Mouse (Mus musculus): ENCODE results near the gene Topaz1. TPM values are rescaled to one million over a fixed set of nuclear protein-coding genes. Genes with fewer than 3 reads are reported as not detected.
"Not testable (repeated sequence)": the region's sequence is repeated elsewhere in the genome, so short reads cannot be mapped to it uniquely, and the experiment has no call there.

The Topaz1 gene
- polyA plus RNA-seq, 1 experiment from 2014 or later = not detected

DNA sequence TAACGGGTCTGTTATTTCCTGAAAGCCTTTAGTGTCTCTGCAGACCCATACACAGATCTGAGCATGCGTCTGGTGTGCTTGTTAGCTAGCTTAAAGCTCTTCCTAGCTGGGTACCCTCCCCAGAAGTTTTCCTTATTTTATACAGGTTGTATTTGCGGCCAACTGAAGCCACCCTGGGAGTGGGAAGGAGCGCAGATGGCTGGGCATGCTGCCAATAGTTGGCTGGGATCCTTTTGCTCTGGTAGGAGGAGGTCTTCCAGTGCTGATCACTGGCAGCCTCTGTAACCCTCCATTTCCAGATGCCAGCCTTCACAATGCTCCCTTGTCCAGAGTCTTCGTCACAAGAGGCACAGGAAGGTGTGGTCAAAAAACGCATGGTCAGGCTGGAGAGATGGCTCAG, 89.6 kb downstream of the Topaz1 start:
- Histone ChIP-seq H3K27ac (ENCODE audit: low read length) (no peak overlapping the region), H3K4me3 (ENCODE audit: low read length) (no peak overlapping the region), H3K9me3 (ENCODE audit: low read length) (no peaks in the 10 kb centered on the region), H3K36me3 (ENCODE audit: insufficient read depth, low read length) (no peaks in the 10 kb centered on the region), H3K4me2 (replicated peaks; ENCODE audit: low read depth, low read length) (no peak overlapping the region), H3K27me3 (ENCODE audit: insufficient read depth, low read length) (no peaks in the 10 kb centered on the region), H3K9ac (replicated peaks; ENCODE audit: low read length) (no peak overlapping the region), H3K4me1 (ENCODE audit: insufficient read depth, low read length) (no peaks in the 10 kb centered on the region)
- WGBS = 57% methylated on average over 6 of the region's 6 CpGs
- ATAC-seq (ENCODE audit: low FRiP score, low TSS enrichment) = 0 out of 2 replicates have a peak, but pooled peaks have one; percentile 31

DNA sequence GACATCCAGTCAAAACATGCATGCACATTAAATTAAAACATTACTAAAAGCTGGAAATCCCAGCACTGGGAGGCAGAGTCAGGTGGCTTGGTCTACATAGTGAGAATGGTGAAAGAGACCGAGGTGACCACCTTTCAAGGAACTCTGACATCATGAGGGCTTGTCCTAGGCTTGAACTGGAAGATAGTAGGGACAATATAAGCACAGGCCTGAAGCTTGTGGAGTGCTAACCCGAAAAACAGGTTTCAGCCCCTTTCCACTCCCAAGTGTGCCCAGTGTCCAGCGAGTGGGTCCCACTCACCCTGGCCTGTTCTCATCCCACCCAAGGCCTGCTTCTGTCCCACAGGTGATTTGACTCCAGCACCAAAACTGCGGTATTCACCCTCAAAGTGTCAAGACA, 90.1 kb downstream of the Topaz1 start:
- H3K27ac ChIP-seq (ENCODE audit: low read length) = no peak overlapping the region
- H3K9me3 ChIP-seq (ENCODE audit: low read length) = no peaks in the 10 kb centered on the region
- H3K4me1 ChIP-seq (ENCODE audit: insufficient read depth, low read length) = no peaks in the 10 kb centered on the region
- no peak overlapping the region for H3K4me2 ChIP-seq (replicated peaks; ENCODE audit: low read depth, low read length)
- 85% methylated on average over 4 of the region's 4 CpGs for WGBS
- no peak overlapping the region for H3K4me3 ChIP-seq (ENCODE audit: low read length)
- ATAC-seq (ENCODE audit: low FRiP score, low TSS enrichment) = no peak
- no peak overlapping the region for H3K9ac ChIP-seq (replicated peaks; ENCODE audit: low read length)
- H3K36me3 ChIP-seq (ENCODE audit: insufficient read depth, low read length) = no peaks in the 10 kb centered on the region
- no peaks in the 10 kb centered on the region for H3K27me3 ChIP-seq (ENCODE audit: insufficient read depth, low read length)

DNA sequence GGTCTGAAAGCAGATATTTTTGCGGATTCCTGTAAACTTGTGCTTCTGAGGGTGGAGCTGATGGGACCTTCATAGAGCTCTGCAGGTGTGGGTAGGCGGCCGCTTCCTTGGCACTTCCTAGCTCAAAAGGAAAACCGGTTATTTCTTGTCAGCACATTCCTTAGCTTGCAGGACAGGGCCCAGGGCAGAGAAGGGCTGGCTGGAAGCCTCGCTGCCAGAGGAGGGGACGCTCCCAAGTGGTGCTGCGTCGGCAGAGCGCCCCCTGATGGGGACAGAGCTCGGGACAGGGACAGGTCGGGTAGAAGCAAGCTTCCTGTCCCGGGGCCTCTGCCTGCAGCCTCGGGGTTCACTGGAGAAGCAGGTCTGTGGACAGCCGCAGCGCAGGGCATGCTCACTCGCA, 90.5 kb downstream of the Topaz1 start:
- H3K27ac ChIP-seq (ENCODE audit: low read length) = no peak overlapping the region
- H3K9ac ChIP-seq (replicated peaks; ENCODE audit: low read length) = no peak overlapping the region
- 0 out of 2 replicates have a peak overlapping the region, but pooled peaks have one; percentile 14 for H3K4me2 ChIP-seq (replicated peaks; ENCODE audit: low read depth, low read length)
- H3K4me3 ChIP-seq (ENCODE audit: low read length) = no peak overlapping the region
- H3K4me1 ChIP-seq (ENCODE audit: insufficient read depth, low read length) = no peaks in the 10 kb centered on the region
- 26% methylated on average over 16 of the region's 16 CpGs for WGBS
- ATAC-seq (ENCODE audit: low FRiP score, low TSS enrichment) = peak; percentile 71
- no peaks in the 10 kb centered on the region for H3K9me3 ChIP-seq (ENCODE audit: low read length)
- H3K36me3 ChIP-seq (ENCODE audit: insufficient read depth, low read length) = no peaks in the 10 kb centered on the region
- H3K27me3 ChIP-seq (ENCODE audit: insufficient read depth, low read length) = no peaks in the 10 kb centered on the region

DNA sequence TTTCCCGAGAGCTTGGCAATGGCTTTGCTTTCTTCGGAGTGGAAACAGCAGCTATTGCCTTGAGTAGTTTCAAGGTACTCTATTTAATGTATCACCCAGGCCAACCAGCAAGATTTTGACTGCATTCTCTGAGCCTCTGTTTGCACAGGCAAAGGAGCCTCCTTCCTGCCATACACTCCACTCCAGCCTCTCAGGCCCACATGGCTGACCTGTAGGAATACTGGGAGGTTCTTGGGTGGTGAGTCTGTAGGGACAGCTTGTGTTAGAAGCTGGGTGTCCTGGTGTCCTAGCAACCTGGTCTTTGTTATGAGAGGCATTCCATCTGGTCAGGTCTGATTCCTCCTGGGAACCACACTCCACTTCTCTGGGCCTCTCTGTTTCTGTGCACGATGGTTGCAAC, 96.6 kb downstream of the Topaz1 start, which contains the start of gene Gm35549:
Gm35549 (minus strand) TSS at position 276 of the 400 bp plus-strand sequence.
- Histone ChIP-seq H3K4me2 (replicated peaks; ENCODE audit: low read depth, low read length) (no peak within 1 kb of the TSS), H3K36me3 (ENCODE audit: insufficient read depth, low read length) (peaks cover 6% of the 10 kb centered on the region), H3K27me3 (ENCODE audit: insufficient read depth, low read length) (no peaks in the 10 kb centered on the region), H3K9me3 (ENCODE audit: low read length) (peaks cover 5% of the 10 kb centered on the region; the same call in 1 of the 2 replicates), H3K4me3 (ENCODE audit: low read length) (no peak within 1 kb of the TSS), H3K27ac (ENCODE audit: low read length) (no peak within 1 kb of the TSS), H3K9ac (replicated peaks; ENCODE audit: low read length) (no peak within 1 kb of the TSS), H3K4me1 (ENCODE audit: insufficient read depth, low read length) (no peaks in the 10 kb centered on the region)
- ATAC-seq (ENCODE audit: low FRiP score, low TSS enrichment) = no peak
- 74% methylated on average over 3 of the region's 3 CpGs for WGBS

DNA sequence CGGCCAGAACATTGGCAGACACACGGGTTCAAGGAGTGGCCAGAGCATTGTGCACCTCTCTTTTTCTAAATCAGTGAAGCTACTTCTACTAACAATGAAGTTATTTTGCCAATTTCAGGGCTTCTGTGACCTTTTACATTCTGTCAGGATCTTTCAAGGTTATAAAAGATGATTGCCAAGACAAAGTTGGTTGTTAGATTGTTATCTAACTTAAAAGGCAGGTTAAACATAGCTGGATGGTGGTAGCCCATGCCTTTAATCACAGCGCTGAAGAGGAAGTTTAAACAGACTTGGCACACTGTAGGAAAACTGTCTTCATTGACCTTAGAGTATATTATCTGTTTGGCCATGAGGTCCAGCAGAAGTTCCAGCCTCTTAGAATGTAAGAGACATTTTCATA, 98.5 kb downstream of the Topaz1 start:
- Histone ChIP-seq H3K27ac (ENCODE audit: low read length) (no peak overlapping the region), H3K9me3 (ENCODE audit: low read length) (peaks cover 14% of the 10 kb centered on the region; the same call in 1 of the 2 replicates), H3K4me2 (replicated peaks; ENCODE audit: low read depth, low read length) (no peak overlapping the region), H3K27me3 (ENCODE audit: insufficient read depth, low read length) (no peaks in the 10 kb centered on the region), H3K4me1 (ENCODE audit: insufficient read depth, low read length) (no peaks in the 10 kb centered on the region), H3K9ac (replicated peaks; ENCODE audit: low read length) (no peak overlapping the region), H3K4me3 (ENCODE audit: low read length) (no peak overlapping the region), H3K36me3 (ENCODE audit: insufficient read depth, low read length) (peaks cover 23% of the 10 kb centered on the region)
- no peak for ATAC-seq (ENCODE audit: low FRiP score, low TSS enrichment)
- WGBS = 88% methylated on average over 3 of the region's 3 CpGs

DNA sequence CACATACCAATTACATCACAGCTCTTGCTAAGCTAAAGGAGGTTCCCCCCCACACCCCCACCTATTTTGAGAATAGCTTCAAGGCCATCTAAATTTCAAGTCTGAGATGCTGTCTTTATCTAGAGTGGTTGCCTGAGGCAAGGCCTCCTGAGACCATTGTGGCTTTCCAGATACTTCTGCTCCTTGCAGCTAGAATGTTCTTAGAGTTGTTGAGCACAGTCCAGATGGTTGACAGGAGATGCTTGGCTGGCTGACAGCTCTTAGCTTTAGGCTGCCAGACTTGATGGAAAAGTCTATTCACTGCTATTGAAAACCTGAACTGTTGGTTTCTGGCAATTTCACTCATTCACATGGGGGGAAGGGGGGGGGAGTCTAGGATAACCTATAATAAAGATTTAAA, 99.0 kb downstream of the Topaz1 start:
- H3K27ac ChIP-seq (ENCODE audit: low read length) = no peak overlapping the region
- H3K4me1 ChIP-seq (ENCODE audit: insufficient read depth, low read length) = no peaks in the 10 kb centered on the region
- H3K36me3 ChIP-seq (ENCODE audit: insufficient read depth, low read length) = peaks cover 28% of the 10 kb centered on the region
- no peak overlapping the region for H3K4me3 ChIP-seq (ENCODE audit: low read length)
- no peak overlapping the region for H3K4me2 ChIP-seq (replicated peaks; ENCODE audit: low read depth, low read length)
- ATAC-seq (ENCODE audit: low FRiP score, low TSS enrichment) = no peak
- peaks cover 14% of the 10 kb centered on the region; the same call in 1 of the 2 replicates for H3K9me3 ChIP-seq (ENCODE audit: low read length)
- no peaks in the 10 kb centered on the region for H3K27me3 ChIP-seq (ENCODE audit: insufficient read depth, low read length)
- H3K9ac ChIP-seq (replicated peaks; ENCODE audit: low read length) = no peak overlapping the region

DNA sequence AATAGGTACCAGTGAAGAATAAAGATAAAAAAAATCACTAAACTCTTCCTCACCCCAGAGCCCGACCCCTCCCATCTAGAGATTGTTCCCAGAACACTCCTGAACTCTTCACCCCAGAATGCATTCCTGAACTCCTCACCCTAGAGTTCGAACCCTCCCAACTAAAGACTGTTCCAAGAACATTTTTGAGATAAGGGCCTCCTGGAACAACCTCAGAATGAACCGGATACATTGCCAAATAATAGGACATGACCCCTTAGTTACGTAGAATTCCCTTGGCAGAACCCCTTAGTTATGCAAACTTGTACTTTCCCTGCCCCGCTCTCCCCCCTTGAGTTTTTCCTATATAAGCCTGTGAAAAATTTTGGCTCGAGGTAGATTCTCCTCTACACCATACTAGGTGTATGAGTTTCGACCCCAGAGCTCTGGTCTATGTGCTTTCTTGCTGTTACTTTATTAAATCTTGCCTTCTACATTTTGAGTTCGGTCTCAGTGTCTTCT, 100.7 kb downstream of the Topaz1 start:
- H3K4me3 ChIP-seq (ENCODE audit: low read length); H3K9ac ChIP-seq (replicated peaks; ENCODE audit: low read length); ATAC-seq (ENCODE audit: low FRiP score, low TSS enrichment); H3K27me3 ChIP-seq (ENCODE audit: insufficient read depth, low read length); H3K4me2 ChIP-seq (replicated peaks; ENCODE audit: low read depth, low read length); H3K27ac ChIP-seq (ENCODE audit: low read length); H3K4me1 ChIP-seq (ENCODE audit: insufficient read depth, low read length): not testable (repeated sequence)
- Histone ChIP-seq H3K36me3 (ENCODE audit: insufficient read depth, low read length) (peaks cover 45% of the 10 kb centered on the region), H3K9me3 (ENCODE audit: low read length) (peaks cover 20% of the 10 kb centered on the region; the same call in 1 of the 2 replicates)
- whole genome bisulfite sequencing = 96% methylated on average over 5 of the region's 8 CpGs

Other genes starting within 250 kb of the Topaz1 start
- gene Tcaim, start 58.2 kb downstream of the Topaz1 start, polyA plus RNA-seq (2015; fragmentation: Nextera tagmentation; extraction: Ambion mirVana) = 5.7 and 6.2 TPM in 2 replicates
- gene Gm35549, start 96.7 kb downstream of the Topaz1 start, polyA plus RNA-seq (2015; fragmentation: Nextera tagmentation; extraction: Ambion mirVana) = 0.55 and 0.64 TPM in 2 replicates
- 82.3 and 83.0 TPM in 2 replicates for gene Zfp445, start 118.7 kb downstream of the Topaz1 start, polyA plus RNA-seq (2015; fragmentation: Nextera tagmentation; extraction: Ambion mirVana)
- 6.0 and 7.7 TPM in 2 replicates for gene Zkscan7, start 138.3 kb downstream of the Topaz1 start, polyA plus RNA-seq (2015; fragmentation: Nextera tagmentation; extraction: Ambion mirVana)
- 24.9 and 25.1 TPM in 2 replicates for gene Zfp105, start 175.7 kb downstream of the Topaz1 start, polyA plus RNA-seq (2015; fragmentation: Nextera tagmentation; extraction: Ambion mirVana)
- gene 1110059G10Rik, start 203.7 kb downstream of the Topaz1 start, polyA plus RNA-seq (2015; fragmentation: Nextera tagmentation; extraction: Ambion mirVana) = 24.7 and 28.2 TPM in 2 replicates
- gene Kif15, start 203.7 kb downstream of the Topaz1 start, polyA plus RNA-seq (2015; fragmentation: Nextera tagmentation; extraction: Ambion mirVana) = 43.9 and 56.0 TPM in 2 replicates

All from kidney, embryonic 16.5 days (tissue).